Mouse (Mus musculus): ENCODE results near the gene Zfp266. TPM values are rescaled to one million over a fixed set of nuclear protein-coding genes. Genes with fewer than 3 reads are reported as not detected.

The Zfp266 gene
- 3.6 TPM for polyA plus RNA-seq (2015; fragmentation: Illumina TruSeq; extraction: RNeasy Lipid Tissue Mini Kit (QIAGEN cat#74804); ENCODE audit: insufficient read depth, low read depth, low replicate concordance)

GRCm38 (mm10) chr9:20521306-20521957 is at the start of gene Zfp266:
Zfp266 (minus strand) TSS chr9:20521417.

GRCm38 (mm10) chr9:20492527-20493233 is 28.5 kb downstream of the Zfp266 start, which contains the start of gene Zfp426:
Zfp426 (minus strand) TSS chr9:20492746.

GRCm38 (mm10) chr9:20459377-20460317 is 61.6 kb downstream of the Zfp266 start, which contains the start of gene Zfp26:
Zfp26 (minus strand) TSS chr9:20460162.

Other genes starting within 250 kb of the Zfp266 start
- gene Olfr39, start 239.1 kb downstream of the Zfp266 start, polyA plus RNA-seq (2015; fragmentation: Illumina TruSeq; extraction: RNeasy Lipid Tissue Mini Kit (QIAGEN cat#74804); ENCODE audit: insufficient read depth, low read depth, low replicate concordance) = not detected
- gene Olfr873, start 222.9 kb downstream of the Zfp266 start, polyA plus RNA-seq (2015; fragmentation: Illumina TruSeq; extraction: RNeasy Lipid Tissue Mini Kit (QIAGEN cat#74804); ENCODE audit: insufficient read depth, low read depth, low replicate concordance) = not detected
- gene Olfr18, start 185.3 kb downstream of the Zfp266 start, polyA plus RNA-seq (2015; fragmentation: Illumina TruSeq; extraction: RNeasy Lipid Tissue Mini Kit (QIAGEN cat#74804); ENCODE audit: insufficient read depth, low read depth, low replicate concordance) = not detected
- 7.1 TPM for gene Zfp560, start 136.2 kb downstream of the Zfp266 start, polyA plus RNA-seq (2015; fragmentation: Illumina TruSeq; extraction: RNeasy Lipid Tissue Mini Kit (QIAGEN cat#74804); ENCODE audit: insufficient read depth, low read depth, low replicate concordance)
- gene Zfp26, start 61.3 kb downstream of the Zfp266 start, polyA plus RNA-seq (2015; fragmentation: Illumina TruSeq; extraction: RNeasy Lipid Tissue Mini Kit (QIAGEN cat#74804); ENCODE audit: insufficient read depth, low read depth, low replicate concordance) = 1.8 TPM
- 3.7 TPM for gene Zfp426, start 28.7 kb downstream of the Zfp266 start, polyA plus RNA-seq (2015; fragmentation: Illumina TruSeq; extraction: RNeasy Lipid Tissue Mini Kit (QIAGEN cat#74804); ENCODE audit: insufficient read depth, low read depth, low replicate concordance)
- 1.9 TPM for gene Zfp846, start 59.9 kb upstream of the Zfp266 start, polyA plus RNA-seq (2015; fragmentation: Illumina TruSeq; extraction: RNeasy Lipid Tissue Mini Kit (QIAGEN cat#74804); ENCODE audit: insufficient read depth, low read depth, low replicate concordance)
- 85.3 TPM for gene Ubl5, start 121.5 kb upstream of the Zfp266 start, polyA plus RNA-seq (2015; fragmentation: Illumina TruSeq; extraction: RNeasy Lipid Tissue Mini Kit (QIAGEN cat#74804); ENCODE audit: insufficient read depth, low read depth, low replicate concordance)
- 8.1 TPM for gene Fbxl12, start 123.3 kb upstream of the Zfp266 start, polyA plus RNA-seq (2015; fragmentation: Illumina TruSeq; extraction: RNeasy Lipid Tissue Mini Kit (QIAGEN cat#74804); ENCODE audit: insufficient read depth, low read depth, low replicate concordance)
- gene Pin1, start 130.7 kb upstream of the Zfp266 start, polyA plus RNA-seq (2015; fragmentation: Illumina TruSeq; extraction: RNeasy Lipid Tissue Mini Kit (QIAGEN cat#74804); ENCODE audit: insufficient read depth, low read depth, low replicate concordance) = 2.8 TPM
- gene Olfm2, start 224.9 kb upstream of the Zfp266 start, polyA plus RNA-seq (2015; fragmentation: Illumina TruSeq; extraction: RNeasy Lipid Tissue Mini Kit (QIAGEN cat#74804); ENCODE audit: insufficient read depth, low read depth, low replicate concordance) = 0.57 TPM